Mouse (Mus musculus) CD4-positive naive resting alpha-beta T cell, adult 76 days (primary cell): ENCODE results near the gene Ces3a. TPM values are rescaled to one million over a fixed set of nuclear protein-coding genes. Genes with fewer than 3 reads are reported as not detected.

ENCODE experiments used
- total RNA-seq: library from RNA; stranded (reverse); gene quantifications from one replicate; pipeline ENCODE4 v1.2.4, GENCODE M21; 2023

Ces3a gene
- total RNA-seq = not detected

DNA sequence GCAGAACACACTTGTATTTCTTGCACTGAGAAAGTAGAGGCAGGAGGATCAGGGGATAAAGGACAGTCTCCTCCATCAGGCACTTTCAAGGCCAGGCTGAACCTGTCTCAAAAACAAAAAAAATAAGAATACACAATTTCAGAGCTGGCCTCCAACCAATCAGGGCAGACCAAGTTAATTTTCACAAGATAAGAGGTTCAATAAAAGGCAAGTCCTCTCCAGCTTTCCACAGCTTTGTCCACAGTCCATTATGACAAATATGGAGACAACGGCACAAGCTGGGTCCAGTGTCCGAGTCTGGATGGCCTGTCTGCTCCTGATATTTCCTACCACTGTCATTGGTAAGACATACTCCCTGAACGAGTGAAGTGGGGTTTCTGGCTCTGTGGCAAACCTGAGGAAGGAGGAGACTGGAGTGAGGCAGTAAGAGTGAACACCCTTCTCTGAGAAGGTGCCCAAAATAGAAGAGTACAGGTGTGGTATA is at the start of gene Ces3a:
Gene Ces3a (plus strand): TSS at position 231 of the 484 bp plus-strand sequence.

DNA sequence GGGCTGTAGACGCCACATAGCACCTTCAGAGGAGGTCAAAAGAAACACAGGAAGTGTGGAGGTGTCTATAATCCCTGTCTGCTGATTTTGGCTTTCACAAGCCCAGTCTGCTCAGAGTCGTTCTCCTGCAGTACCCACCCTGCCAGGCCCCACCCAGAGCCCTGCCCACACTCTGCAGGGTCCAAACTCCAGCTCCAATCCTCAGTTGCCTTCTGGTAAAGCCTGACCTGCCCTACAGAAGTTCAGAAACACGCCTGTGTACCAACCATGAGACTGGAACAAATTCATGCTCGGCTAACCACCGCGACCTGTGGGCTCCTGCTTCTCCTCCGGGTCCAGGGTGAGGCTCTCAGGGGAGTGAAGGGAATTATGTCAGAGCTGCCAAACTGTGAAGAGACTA is 47.8 kb upstream of the Ces3a start, which contains the start of gene Ces2h:
Gene Ces2h (plus strand): TSS at position 268 of the 400 bp plus-strand sequence.

DNA sequence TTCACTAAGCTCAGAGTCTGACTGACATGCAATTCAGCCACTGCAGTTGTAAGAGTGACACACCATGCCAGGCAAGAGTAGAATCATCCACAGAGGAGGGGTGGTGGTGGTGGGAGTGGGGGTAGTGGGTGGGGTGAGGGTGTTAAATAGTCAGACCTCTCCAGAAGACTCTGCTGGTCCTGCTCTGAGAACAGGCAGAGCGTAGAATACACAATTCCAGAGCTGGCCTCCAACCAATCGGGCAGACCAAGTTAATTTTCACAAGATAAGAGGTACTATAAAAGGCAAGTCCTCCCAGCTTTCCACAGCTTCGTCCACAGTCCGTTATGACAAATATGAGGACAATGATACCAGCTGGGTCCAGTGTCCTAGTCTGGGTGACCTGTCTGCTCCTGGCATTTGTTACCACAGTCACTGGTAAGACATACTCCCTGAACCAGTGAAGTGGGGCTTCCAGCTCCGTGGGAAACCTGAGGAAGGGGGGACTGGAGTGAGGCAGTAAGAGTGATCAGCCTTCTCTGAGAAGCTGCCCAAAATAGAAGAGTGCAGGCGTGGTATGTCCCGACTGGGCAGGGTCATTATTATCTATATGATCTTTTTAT is 35.1 kb downstream of the Ces3a start, which contains the start of gene Ces3b:
Gene Ces3b (plus strand): TSS at position 305 of the 602 bp plus-strand sequence.

Other genes with a start within 250 kb of the Ces3a start
- gene Ces2b, start 217.0 kb upstream of the Ces3a start, total RNA-seq = not detected
- gene Ces2c, start 201.5 kb upstream of the Ces3a start, total RNA-seq = not detected
- not detected for gene Ces2e, start 122.3 kb upstream of the Ces3a start, total RNA-seq
- not detected for gene Ces2f, start 101.2 kb upstream of the Ces3a start, total RNA-seq
- 0.38 TPM for gene Ces2g, start 86.9 kb upstream of the Ces3a start, total RNA-seq
- not detected for gene Ces2h, start 47.7 kb upstream of the Ces3a start, total RNA-seq
- gene Ces3b, start 35.2 kb downstream of the Ces3a start, total RNA-seq = not detected
- gene Ces4a, start 83.2 kb downstream of the Ces3a start, total RNA-seq = not detected
- 96.8 TPM for gene Cbfb, start 122.1 kb downstream of the Ces3a start, total RNA-seq
- 23.3 TPM for gene D230025D16Rik, start 176.5 kb downstream of the Ces3a start, total RNA-seq
- gene B3gnt9, start 206.6 kb downstream of the Ces3a start, total RNA-seq = 2.3 TPM
- gene Tradd, start 216.0 kb downstream of the Ces3a start, total RNA-seq = 22.7 TPM
- gene Fbxl8, start 216.0 kb downstream of the Ces3a start, total RNA-seq = 10.0 TPM
- 0.94 TPM for gene Hsf4, start 221.2 kb downstream of the Ces3a start, total RNA-seq
- not detected for gene Nol3, start 227.5 kb downstream of the Ces3a start, total RNA-seq
- 5.0 TPM for gene 4931428F04Rik, start 241.3 kb downstream of the Ces3a start, total RNA-seq
- gene Exoc3l, start 247.5 kb downstream of the Ces3a start, total RNA-seq = 0.67 TPM
- 90.3 TPM for gene E2f4, start 249.1 kb downstream of the Ces3a start, total RNA-seq